Mouse (Mus musculus): ENCODE data around the gene Nlgn1.
A peak's percentile ranks its signal among the peaks of the same experiment; 100 is the strongest.

Gene Nlgn1

GRCm38 (mm10) chr3:26332400-26333238 is at the start of gene Nlgn1:
Gene Nlgn1, minus strand, starts transcription at chr3:26332460.
- peak; percentile 5 for DNase-seq (ENCODE audit: low read depth, low spot score)

DNA sequence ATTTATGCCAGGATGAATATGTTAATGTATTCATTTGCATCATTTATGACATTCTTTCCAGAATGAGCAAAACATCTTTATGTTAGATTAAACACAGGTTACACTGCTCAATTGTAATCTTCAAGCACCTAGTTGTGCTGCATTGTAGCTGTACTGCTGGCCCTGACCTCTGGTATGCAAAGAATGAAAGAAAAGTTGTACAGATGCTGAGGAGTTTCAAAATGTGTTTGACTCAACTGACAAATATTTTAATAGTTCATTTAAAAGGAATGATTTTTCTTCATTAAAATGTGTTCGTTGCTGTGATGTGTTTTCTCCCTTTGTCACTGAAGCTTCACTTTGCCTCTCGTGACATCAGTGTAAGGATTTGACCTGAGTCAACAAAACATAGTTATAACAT is 46.0 kb upstream of the Nlgn1 start:
- DNase-seq (ENCODE audit: low read depth, low spot score) = no peak

GRCm38 (mm10) chr3:26355082-26355481 is 22.8 kb upstream of the Nlgn1 start:
- DNase-seq (ENCODE audit: low read depth, low spot score) = no peak

DNA sequence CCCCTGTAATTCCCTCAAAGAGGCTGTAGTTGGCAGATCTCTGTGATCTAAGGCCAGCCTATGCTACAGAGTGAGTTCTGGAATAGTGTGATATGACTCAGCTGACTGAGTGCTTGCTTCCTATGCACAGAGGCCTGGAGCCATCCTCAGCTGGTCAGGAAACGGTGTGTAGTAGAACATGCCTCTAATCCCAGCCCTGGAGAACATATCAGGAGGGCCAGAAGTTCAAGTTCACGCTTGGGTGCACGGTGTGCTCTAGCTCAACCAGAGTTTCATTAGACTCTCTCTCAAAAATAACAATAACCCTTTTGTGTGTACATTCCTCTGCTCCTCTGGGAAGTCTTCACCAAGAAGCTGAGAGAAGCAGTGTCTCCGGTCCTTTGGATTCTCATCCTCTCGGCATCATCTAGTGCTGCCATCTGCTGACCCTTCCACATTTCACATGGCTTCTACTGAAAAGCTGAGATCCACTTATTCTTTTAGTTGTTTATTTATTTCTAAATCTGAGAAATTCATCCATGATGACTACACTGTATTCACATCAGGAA is 22.3 kb upstream of the Nlgn1 start:
- no peak for DNase-seq (ENCODE audit: low read depth, low spot score)

DNA sequence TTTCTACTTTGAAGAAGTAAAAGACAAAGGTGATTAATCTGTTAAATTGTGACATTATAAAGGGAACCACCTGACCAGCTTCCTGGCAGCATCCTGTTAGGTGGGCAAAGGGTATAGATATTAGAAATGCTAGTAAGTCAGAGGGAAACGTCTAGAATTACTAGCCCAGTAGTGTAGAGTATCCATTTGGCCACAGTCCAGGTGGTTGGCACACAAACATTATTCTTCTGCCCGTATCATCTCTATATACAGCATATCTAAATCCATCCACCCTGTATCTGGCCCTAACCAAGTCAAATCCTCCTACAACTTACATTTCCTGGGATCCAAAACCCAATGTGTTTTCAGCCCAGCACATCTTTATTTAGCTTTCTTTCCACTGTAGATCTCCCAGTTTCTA is 5.2 kb upstream of the Nlgn1 start:
- DNase-seq (ENCODE audit: low read depth, low spot score) = no peak

DNA sequence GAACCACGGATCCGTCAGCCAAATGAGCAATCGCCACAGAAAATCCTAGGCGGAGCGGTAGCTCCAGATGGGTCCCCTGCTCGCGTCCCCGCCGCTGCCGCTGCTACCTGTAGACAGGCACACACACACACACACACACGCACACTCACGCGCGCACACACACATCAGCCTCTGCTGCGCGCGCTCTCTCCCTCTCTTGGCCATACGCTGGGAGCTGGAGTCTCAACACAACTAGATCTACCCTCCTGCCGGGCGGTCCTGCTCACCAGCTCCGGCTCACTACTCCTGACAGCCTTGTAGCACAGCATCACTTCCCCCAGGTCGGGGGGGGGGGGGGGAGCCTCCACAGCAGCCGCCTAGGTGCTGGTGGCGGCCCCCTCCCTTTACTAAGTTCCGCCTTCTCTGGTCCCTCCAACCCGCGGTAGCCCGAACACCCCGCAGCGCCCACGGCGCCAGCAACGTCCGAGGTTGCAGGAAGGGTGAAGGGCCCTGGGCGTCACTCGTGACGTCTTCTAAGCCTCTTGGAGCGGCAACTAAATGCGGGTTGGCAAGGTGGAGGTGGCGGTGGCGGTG is 1.1 kb upstream of the Nlgn1 start:
- DNase-seq (ENCODE audit: low read depth, low spot score) = peak; percentile 64

- peak; percentile 65 for DNase-seq (ENCODE audit: low read depth, low spot score)
Measured at GRCm38 (mm10) chr3:26331177-26332061, 841 bp downstream of the Nlgn1 start.

GRCm38 (mm10) chr3:26330863-26331176 is 1.4 kb downstream of the Nlgn1 start:
- no peak for DNase-seq (ENCODE audit: low read depth, low spot score)

DNA sequence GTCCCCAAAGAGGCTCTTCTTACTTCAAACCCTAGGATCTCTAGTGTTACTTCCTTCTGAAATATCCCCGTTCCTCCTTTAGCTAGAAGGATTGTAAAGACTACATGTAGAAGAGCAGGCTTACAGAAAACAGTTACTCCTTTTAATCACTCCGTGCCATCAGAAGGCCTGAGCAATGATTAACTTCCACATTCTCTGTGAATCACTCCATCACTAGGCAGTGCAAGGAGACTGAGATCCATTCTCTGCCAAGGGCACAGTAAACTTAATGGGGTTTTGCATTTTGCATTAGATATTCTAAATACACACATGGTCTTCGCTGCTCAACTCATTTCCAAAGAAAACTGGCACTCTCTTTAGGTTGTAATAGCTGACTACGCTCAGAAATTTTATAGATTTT is 2.2 kb downstream of the Nlgn1 start:
- DNase-seq (ENCODE audit: low read depth, low spot score) = no peak

- no peak for DNase-seq (ENCODE audit: low read depth, low spot score)
Measured at GRCm38 (mm10) chr3:26324510-26324909, 7.8 kb downstream of the Nlgn1 start.

- DNase-seq (ENCODE audit: low read depth, low spot score) = no peak
Measured at GRCm38 (mm10) chr3:26317397-26317796, 14.9 kb downstream of the Nlgn1 start.

GRCm38 (mm10) chr3:26297869-26298268 is 34.4 kb downstream of the Nlgn1 start:
- DNase-seq (ENCODE audit: low read depth, low spot score) = no peak

GRCm38 (mm10) chr3:26270894-26271795 is 61.1 kb downstream of the Nlgn1 start:
- no peak for DNase-seq (ENCODE audit: low read depth, low spot score)

- no peak for DNase-seq (ENCODE audit: low read depth, low spot score)
Measured at GRCm38 (mm10) chr3:26246564-26246963, 85.7 kb downstream of the Nlgn1 start.

- DNase-seq (ENCODE audit: low read depth, low spot score) = no peak
Measured at GRCm38 (mm10) chr3:26243274-26243673, 89.0 kb downstream of the Nlgn1 start.

GRCm38 (mm10) chr3:26230006-26230405 is 102.3 kb downstream of the Nlgn1 start:
- no peak for DNase-seq (ENCODE audit: low read depth, low spot score)

- DNase-seq (ENCODE audit: low read depth, low spot score) = no peak
Measured at GRCm38 (mm10) chr3:26228827-26229226, 103.4 kb downstream of the Nlgn1 start.

DNA sequence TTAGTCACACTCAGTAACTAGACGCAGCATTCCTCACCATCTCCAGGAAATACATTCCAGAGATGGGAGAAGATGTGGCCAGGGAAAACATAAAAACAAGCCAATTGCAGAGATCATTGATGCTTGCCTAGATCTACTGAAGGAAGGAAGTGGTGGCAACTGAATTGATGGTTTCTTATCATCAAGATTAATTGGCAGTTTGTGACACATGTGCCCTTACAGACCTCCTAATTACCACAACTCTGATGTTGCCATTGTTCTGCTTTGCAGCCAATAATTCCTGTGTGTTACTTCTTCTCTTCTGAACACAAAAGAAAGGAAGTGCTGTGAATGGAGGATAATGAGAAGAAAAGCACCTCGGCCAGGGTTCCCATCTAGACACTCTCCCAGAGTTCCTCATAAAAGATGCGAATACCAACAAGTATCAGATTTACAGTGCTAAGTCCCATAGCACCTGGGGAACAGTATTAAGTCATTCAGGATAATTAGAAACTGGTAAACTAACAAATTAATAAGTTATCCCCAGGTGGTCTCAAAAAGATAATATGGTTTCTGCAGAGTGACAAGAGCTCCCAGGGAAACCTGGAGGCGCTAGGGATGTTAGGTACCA is 104.0 kb downstream of the Nlgn1 start:
- no peak for DNase-seq (ENCODE audit: low read depth, low spot score)

GRCm38 (mm10) chr3:26223500-26223899 is 108.8 kb downstream of the Nlgn1 start:
- DNase-seq (ENCODE audit: low read depth, low spot score) = no peak

DNA sequence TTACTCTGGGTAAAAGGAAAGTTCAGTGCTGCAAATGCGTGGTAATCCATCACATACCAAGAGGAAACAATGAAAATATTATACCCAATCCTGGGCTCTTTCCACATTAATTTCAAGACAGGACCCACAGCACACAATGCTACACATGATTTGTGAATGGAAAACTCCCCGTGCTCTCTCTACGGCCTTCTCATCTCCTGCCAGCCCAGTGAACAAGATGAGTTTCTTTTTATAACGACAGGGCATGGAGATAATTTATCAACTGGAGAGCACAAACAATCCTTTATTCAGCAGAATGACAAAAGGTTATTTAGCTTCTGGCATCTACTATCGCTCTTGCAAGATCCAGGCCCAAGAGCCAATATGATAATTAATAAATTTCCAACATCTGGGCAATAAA is 116.0 kb downstream of the Nlgn1 start:
- DNase-seq (ENCODE audit: low read depth, low spot score) = no peak

DNA sequence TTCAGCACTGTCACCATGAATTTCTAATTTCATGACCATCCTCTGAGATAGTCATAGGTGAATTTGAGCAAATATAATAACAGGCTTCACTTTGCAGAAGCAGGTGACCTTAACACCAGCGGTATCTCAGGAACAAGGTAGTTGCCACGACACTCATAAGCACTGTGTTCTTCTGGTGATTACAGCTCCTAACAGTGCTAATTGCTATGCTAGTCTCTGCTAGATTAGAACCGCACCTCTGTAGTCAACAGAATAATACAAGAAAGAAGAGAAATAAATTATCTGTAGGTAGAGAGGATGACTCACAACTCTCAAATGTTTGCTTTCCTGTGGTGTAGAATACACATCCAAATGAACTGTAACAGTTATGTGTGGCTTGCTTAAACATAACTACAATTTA is 129.6 kb downstream of the Nlgn1 start:
- DNase-seq (ENCODE audit: low read depth, low spot score) = no peak
